Mouse (Mus musculus): ENCODE measurements around the gene Nxf7.

- TF ChIP-seq CTCF (conservative IDR thresholded peaks at IDR 0.05; ENCODE audit: low read length) (no peak), POU5F1 (IDR thresholded peaks at IDR 0.05; ENCODE audit: borderline replicate concordance, low read length) (no peak)
Observed at GRCm38 (mm10) chrX:135562841-135563240, 35.7 kb downstream of the Nxf7 start.

All from E14TG2a.4 (cell line).